Comparison of ENCODE assay signal across 8 mouse cellular contexts in genomic region chr9:52048650-52049081, GRCm38 (mm10). TPM values are rescaled to one million over a fixed set of nuclear protein-coding genes. Genes with fewer than 3 reads are reported as not detected.
DNase-seq lines count a peak whose midpoint lies in the region; ATAC-seq and TF ChIP-seq lines count a peak whose summit lies in the region.

No protein-coding gene starts in this region.

- peak overlapping the region; percentile 97 for H3K4me3 ChIP-seq in embryonic facial prominence, embryonic 14.5 days (ENCODE audit: low read depth, low read length)
- H3K4me3 ChIP-seq in kidney, embryonic 14.5 days (ENCODE audit: low read length), result peak overlapping the region; percentile 96
- peak overlapping the region; percentile 96 for H3K4me3 ChIP-seq in lung, embryonic 14.5 days (ENCODE audit: low read depth, low read length)

- H3K4me1 ChIP-seq in embryonic facial prominence, embryonic 14.5 days (ENCODE audit: control insufficient read depth, insufficient read depth, low read length), result peaks cover 21% of the 10 kb centered on the region
- peaks cover 14% of the 10 kb centered on the region for H3K4me1 ChIP-seq in kidney, embryonic 14.5 days (ENCODE audit: control insufficient read depth, insufficient read depth, low read length)
- peaks cover 11% of the 10 kb centered on the region for H3K4me1 ChIP-seq in lung, embryonic 14.5 days (ENCODE audit: insufficient read depth)

- no peak for TF ChIP-seq CTCF in lung, embryonic 14.5 days (IDR thresholded peaks at IDR 0.05; ENCODE audit: low read depth)

- H3K27ac ChIP-seq in embryonic facial prominence, embryonic 14.5 days (replicated peaks; ENCODE audit: low read depth, low read length), result peak overlapping the region; percentile 100
- peak overlapping the region; percentile 99 for H3K27ac ChIP-seq in kidney, embryonic 14.5 days (ENCODE audit: low read depth, low read length)
- peak overlapping the region; percentile 100 for H3K27ac ChIP-seq in lung, embryonic 14.5 days (ENCODE audit: low read depth)

- H3K36me3 ChIP-seq in embryonic facial prominence, embryonic 14.5 days (ENCODE audit: control insufficient read depth, insufficient read depth, low read length), result no peaks in the 10 kb centered on the region
- H3K36me3 ChIP-seq in kidney, embryonic 14.5 days (ENCODE audit: control insufficient read depth, insufficient read depth, low read length), result no peaks in the 10 kb centered on the region
- no peaks in the 10 kb centered on the region for H3K36me3 ChIP-seq in lung, embryonic 14.5 days (ENCODE audit: insufficient read depth)

- peak overlapping the region; percentile 99 for H3K9ac ChIP-seq in embryonic facial prominence, embryonic 14.5 days (ENCODE audit: low read depth, low read length)
- H3K9ac ChIP-seq in kidney, embryonic 14.5 days (ENCODE audit: low read depth, low read length), result peak overlapping the region; percentile 99
- peak overlapping the region; percentile 95 for H3K9ac ChIP-seq in lung, embryonic 14.5 days

- ATAC-seq in CD4-positive, CD25-positive, alpha-beta regulatory T cell, adult 4 months, result peak; percentile 43
- ATAC-seq in embryonic facial prominence, embryonic 14.5 days (ENCODE audit: low read depth), result peak; percentile 42
- no peak; the same call in none of the 2 replicates for ATAC-seq in kidney, embryonic 14.5 days (ENCODE audit: low FRiP score, low TSS enrichment)
- ATAC-seq in lung, embryonic 14.5 days (ENCODE audit: insufficient read depth), result peak; percentile 60

- under 1% methylated on average over 32 of the region's 60 CpGs for WGBS in embryonic facial prominence, embryonic 14.5 days
- WGBS in kidney, embryonic 14.5 days, result 0% methylated on average over 46 of the region's 60 CpGs
- under 1% methylated on average over 60 of the region's 60 CpGs for WGBS in lung, embryonic 14.5 days

- H3K27me3 ChIP-seq in embryonic facial prominence, embryonic 14.5 days (replicated peaks; ENCODE audit: control insufficient read depth, insufficient read depth, low read length), result no peaks in the 10 kb centered on the region
- no peaks in the 10 kb centered on the region for H3K27me3 ChIP-seq in kidney, embryonic 14.5 days (ENCODE audit: control insufficient read depth, insufficient read depth, low read length)
- H3K27me3 ChIP-seq in lung, embryonic 14.5 days (ENCODE audit: insufficient read depth, low read length), result no peaks in the 10 kb centered on the region

- H3K9me3 ChIP-seq in embryonic facial prominence, embryonic 14.5 days (ENCODE audit: control insufficient read depth, low read length), result no peaks in the 10 kb centered on the region
- no peaks in the 10 kb centered on the region for H3K9me3 ChIP-seq in kidney, embryonic 14.5 days (ENCODE audit: control insufficient read depth, low read length)
- H3K9me3 ChIP-seq in lung, embryonic 14.5 days (ENCODE audit: low read depth, low read length), result no peaks in the 10 kb centered on the region

- DNase-seq in adrenal gland, postnatal 14 days, result peak; percentile 70
- peak; percentile 33 for DNase-seq in embryonic facial prominence, embryonic 14.5 days (ENCODE audit: low spot score)
- peak; percentile 47 to 54 for DNase-seq in heart, adult 9 months (ENCODE audit: low spot score in 2 of 2)
- DNase-seq in lung, embryonic 14.5 days, result peak; percentile 62
- DNase-seq in ovary, postnatal 14 days (ENCODE audit: low spot score), result peak; percentile 32
- DNase-seq in urinary bladder, adult 2 months (ENCODE audit: low spot score), result peak; percentile 51

- peak overlapping the region; percentile 70 for H3K4me2 ChIP-seq in embryonic facial prominence, embryonic 14.5 days (ENCODE audit: low read depth, low read length)
- peak overlapping the region; percentile 71 for H3K4me2 ChIP-seq in kidney, embryonic 14.5 days (replicated peaks; ENCODE audit: low read depth, low read length)
- peak overlapping the region; percentile 81 for H3K4me2 ChIP-seq in lung, embryonic 14.5 days

RNA-seq across cellular contexts. Expression of gene Rdx, which starts 1.7 kb away (rescaled TPM):
- polyA plus RNA-seq in CD4-positive, CD25-positive, alpha-beta regulatory T cell, adult 4 months (2017; shearing (Covaris generic)), result 10 to 100 TPM; 39.6 to 48.0 TPM
- 122 and 131 TPM in 2 replicates for total RNA-seq in adrenal gland, postnatal 14 days (2021)
- 141 and 145 TPM in 2 replicates for polyA plus RNA-seq in embryonic facial prominence, embryonic 14.5 days (2014; fragmentation: Nextera tagmentation; extraction: Ambion mirVana)
- 158 and 184 TPM in 2 replicates for polyA plus RNA-seq in kidney, embryonic 14.5 days (2014; fragmentation: Nextera tagmentation; extraction: Ambion mirVana)
- 168 and 174 TPM in 2 replicates for polyA plus RNA-seq in lung, embryonic 14.5 days (2014; fragmentation: Nextera tagmentation; extraction: Ambion mirVana)
- polyA plus RNA-seq in urinary bladder, adult 2 months (2012; rRNA removed), result 38.1 and 48.3 TPM in 2 replicates
